Mouse (Mus musculus) heart, adult 18-20 months (tissue): Measurements from ENCODE around the gene Dspp. TPM values are rescaled to one million over a fixed set of nuclear protein-coding genes. Genes with fewer than 3 reads are reported as not detected.

Experiments used
- DNase-seq, 2 experiments: peaks; one replicate each; pipeline ENCODE4 v3.0.0; 2021 to 2022; ENCODE audit warnings: mixed read lengths in 1 of 2
- long read RNA-seq, 2 experiments: library from polyadenylated mRNA; stranded (forward); transcript quantifications; one replicate each; pipeline ENCODE4 v2.0.0; 2021
- total RNA-seq, 2 experiments: library from RNA; stranded (reverse); gene quantifications; 2 replicates each; pipeline ENCODE4 v1.2.3; 2021

The Dspp gene
- total RNA-seq: not detected
- long read RNA-seq, experiment 1: 0 reads
- long read RNA-seq, experiment 2: 0 reads

GRCm38 (mm10) chr5:104170412-104170811, at the start of gene Dspp:
Gene Dspp (plus strand): TSS chr5:104170712.
- no peak for DNase-seq

GRCm38 (mm10) chr5:104124016-104124658, 46.4 kb upstream of the Dspp start:
- no peak for DNase-seq

GRCm38 (mm10) chr5:104126561-104127320, 43.8 kb upstream of the Dspp start:
- peak; percentile 62 to 74 for DNase-seq

- DNase-seq: no peak
These were observed 43.2 kb upstream of the Dspp start for GRCm38 (mm10) chr5:104127351-104127750.

DNA sequence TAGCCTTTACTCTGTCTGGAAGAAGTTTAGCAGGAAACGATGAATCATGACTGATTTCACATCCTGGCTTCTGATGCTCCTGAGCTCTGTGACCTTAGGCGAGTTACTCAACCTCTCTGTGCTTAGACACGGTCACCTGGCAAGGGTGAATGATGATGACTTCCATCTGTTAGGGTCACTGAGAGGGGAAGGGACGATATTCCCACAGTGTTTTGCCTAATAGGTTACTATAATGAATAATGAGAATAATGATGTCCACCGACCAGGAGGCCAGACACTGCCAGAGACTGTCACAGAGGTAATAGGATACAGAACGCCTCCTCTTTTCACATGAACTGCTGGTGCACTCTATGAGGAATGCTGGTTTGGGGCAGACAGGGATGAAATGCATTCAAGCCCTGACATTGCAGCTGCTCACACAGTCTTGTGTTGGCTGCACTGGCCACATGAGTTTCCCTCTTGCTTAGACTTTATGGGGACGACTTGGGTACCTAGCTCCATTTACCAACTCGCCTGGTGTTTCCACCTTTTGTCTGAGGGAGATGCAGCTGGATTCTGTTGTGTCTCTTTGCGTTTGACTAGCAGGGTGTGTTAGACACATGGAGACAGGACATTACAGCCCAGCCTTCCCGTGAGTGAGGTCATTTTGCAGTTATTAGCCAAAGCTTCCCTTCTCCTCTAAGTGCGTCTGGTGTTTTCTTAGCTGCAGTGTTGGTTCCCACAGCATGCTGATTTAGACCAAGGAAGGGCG, 42.1 kb upstream of the Dspp start:
- DNase-seq: peak; percentile 67 to 75

GRCm38 (mm10) chr5:104130891-104131290, 39.6 kb upstream of the Dspp start:
- DNase-seq: no peak

DNA sequence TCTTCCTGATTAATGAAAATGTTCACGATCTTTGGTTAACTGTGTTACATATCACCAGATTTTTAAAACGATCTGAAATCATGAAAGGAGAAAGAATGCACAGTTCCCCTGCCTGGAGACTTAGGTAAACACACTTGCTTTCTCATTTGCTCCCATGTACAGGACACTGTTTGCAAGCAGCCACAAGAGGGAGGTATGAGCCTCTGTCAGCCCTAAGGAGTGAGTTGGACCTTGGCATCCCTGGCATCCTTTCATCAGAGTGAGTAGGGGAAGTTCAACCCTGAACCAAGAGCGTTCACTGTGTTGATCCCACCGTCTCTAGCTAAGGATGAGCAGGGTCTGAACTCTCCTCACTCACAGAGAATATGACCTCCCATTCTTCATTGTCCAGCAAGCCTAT, 39.0 kb upstream of the Dspp start:
- DNase-seq: peak in 1 of 2 experiments; percentile 33

DNA sequence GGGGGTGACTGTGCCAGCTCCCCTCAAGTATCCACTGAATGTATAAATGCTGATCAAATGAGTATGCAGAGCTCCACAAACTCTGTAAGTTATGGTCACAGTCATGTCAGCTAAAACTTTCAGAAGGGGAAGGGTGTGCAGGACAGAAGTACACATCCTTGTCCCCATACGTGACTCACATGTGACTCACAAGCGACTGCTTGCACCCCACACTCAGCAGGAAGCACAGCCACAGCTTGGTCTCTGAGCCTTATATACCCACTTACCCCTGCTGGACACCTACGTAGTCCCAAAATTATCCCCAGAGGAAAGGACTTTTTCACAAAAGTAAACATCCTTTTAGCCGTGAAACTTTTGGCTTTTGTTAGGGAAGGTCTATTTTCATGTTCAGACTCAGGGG, 36.8 kb upstream of the Dspp start:
- DNase-seq: no peak

DNA sequence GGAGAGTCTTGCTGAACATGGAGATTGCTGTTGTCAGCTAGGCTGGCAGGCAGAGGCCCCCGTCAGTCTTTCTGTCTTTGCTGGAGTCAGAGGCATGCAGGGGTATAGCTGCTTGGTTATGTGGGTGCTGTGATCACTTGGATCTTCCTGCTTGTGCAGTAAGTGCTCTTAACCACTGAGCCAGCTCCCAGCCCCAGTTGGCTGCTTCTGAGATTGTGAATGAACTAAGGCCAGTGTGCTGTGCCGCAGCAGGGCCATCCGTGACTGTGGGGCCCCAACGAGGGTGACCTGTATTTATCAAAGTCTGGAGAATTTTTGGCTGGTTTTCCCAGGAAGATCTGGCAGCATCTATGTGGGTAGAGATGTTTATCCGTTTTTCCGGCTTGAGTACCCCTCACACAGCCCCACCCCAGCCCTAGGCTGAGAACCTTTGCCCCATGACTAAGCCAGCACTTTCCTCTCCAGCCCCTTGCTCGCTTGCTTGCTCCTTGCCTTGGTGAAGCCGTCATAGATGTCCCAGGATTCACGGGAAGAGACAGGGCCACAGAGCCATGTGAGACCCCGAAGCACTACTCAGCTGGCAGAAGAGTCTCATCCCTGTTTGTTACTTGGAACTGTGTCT, 32.5 kb upstream of the Dspp start:
- no peak for DNase-seq

DNA sequence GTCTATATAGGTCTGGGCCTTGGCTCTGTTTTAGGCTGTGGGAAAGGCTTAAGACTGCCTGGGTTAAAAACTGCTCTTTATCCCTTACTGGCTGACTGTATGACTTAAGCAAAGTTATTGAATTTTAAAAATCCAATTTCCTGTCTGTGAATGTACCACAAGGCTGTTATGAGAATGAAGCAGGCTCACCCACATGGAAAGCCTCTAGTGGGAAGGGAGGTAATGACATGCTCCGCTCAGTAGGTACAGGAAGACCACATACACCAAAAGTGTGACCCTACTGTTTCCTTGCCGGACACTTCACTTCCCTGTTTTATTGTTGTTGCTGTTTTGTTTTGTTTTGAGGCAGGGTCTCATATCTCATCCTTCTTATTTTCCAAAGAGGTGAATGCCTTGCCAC, 29.4 kb upstream of the Dspp start:
- DNase-seq: no peak

DNA sequence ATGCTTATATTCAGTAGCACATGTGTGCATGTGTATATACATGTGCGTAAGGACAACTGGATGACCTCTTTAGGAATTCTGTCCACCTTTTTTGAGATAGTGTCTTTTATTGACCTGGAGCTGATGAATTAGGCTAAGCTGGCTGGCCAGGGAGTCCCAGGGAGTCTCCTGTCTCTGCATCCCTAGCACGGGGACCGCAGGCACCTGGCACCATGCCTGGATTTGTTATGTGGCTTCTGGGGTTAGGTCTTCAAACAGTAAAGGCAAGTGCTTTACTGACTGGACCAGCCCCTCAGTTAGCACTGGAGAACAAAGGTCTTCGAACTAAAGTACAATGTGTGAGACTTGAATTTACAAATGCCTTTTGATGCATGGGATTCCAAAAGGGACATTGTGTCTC, 26.5 kb upstream of the Dspp start:
- no peak for DNase-seq

- DNase-seq: peak; percentile 13 to 42
These were observed 21.2 kb upstream of the Dspp start for GRCm38 (mm10) chr5:104149349-104149748.

GRCm38 (mm10) chr5:104150196-104150595, 20.3 kb upstream of the Dspp start:
- no peak for DNase-seq

- DNase-seq: peak; percentile 24 to 25
These were observed 12.8 kb upstream of the Dspp start for GRCm38 (mm10) chr5:104157701-104158100.

DNA sequence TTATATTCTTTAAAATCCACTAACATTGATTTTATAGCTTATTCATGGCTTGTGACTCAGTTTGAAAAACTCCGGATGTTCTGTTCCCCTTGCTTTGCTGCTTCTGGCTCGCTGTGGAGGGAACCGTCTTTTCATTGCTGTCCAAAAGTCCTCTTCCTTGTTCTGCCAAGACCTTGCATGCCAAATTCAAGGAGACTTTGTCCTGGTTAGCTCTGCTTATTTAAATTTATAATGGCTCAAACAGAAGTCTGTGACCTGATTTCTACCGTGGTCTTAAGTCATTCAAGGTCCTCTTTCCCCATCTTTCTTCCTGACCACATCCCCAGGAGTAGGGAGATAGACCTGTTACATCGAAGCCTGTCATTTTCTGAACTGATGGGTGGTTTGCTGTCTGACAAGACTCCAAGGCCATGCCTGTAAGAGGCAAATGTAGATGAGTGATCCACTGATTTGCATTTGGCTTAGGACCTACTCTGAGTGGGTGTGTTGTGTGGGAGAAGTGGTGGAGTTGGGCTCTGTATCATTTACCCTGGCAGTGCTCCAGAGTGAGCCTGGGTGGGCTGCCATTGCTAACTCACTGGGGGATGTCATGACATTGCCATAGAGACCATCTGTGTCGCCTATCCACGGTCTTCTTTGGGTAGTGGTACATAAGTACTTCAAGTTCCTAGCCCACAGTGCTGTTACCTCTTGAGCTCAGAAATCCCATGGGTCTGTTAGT, 12.0 kb upstream of the Dspp start:
- peak; percentile 12 to 55 for DNase-seq

DNA sequence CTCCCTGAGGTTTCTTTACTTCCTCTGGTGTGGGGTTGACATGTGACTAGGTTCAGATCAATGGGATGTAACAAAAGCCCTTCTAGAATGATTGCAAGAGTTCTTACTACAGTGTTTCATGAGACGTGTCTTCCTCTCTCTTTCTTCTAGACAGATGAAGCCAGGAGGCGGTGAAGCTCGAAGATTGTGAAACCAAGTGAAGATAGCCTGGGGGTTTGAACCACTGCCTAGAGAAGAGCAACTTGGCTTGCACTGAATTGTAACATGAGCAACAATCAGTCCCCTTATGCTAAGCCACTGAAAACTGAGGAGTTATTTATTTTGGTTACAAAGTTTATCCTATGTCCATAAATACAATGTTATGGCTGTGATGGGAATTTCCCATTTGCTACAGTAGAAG, 9.9 kb upstream of the Dspp start:
- no peak for DNase-seq

- DNase-seq: peak; percentile 77 to 82
These were observed 9.1 kb upstream of the Dspp start for GRCm38 (mm10) chr5:104161390-104161789.

GRCm38 (mm10) chr5:104163536-104163935, 7.0 kb upstream of the Dspp start:
- no peak for DNase-seq

DNA sequence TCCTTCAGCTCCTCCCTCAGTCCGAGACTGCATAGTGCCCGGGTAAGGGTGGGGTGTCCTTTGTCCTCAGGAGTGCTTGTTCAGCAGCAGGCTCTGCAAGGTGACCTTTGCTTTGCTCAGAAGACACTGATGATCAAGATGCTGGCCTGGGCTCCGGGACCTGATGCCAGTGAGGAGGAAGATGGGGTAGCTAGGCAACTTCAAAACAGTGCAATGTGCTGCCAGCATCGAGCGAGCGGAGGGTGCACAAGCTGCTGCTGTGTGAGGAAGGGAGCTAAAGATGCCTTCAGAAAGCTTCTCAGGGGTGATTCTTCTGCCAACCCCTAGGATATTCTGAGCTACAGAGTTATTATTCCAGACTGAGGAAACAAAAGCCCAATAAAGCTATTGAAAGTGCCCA, 2.6 kb downstream of the Dspp start:
- no peak for DNase-seq

GRCm38 (mm10) chr5:104183743-104184142, 13.2 kb downstream of the Dspp start:
- no peak for DNase-seq

DNA sequence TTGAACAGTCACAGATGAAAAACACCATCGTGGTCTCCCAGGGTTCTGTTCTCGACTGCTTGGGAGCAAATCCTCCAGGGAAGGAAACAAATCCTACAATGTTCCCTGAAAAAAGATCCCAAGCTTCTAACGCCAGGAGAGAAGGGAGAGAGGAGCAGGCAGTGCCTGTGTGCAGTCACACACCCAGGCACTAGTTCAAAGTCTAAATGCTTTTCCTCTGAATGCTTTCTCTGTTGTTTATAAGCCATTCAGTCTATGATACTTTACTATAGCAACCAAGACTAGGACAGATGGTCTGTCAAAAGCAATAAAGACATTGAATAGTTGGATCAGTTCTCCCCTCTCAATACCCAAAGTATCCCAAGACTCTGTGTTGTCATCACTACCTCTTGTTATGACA, 16.8 kb downstream of the Dspp start:
- no peak for DNase-seq

DNA sequence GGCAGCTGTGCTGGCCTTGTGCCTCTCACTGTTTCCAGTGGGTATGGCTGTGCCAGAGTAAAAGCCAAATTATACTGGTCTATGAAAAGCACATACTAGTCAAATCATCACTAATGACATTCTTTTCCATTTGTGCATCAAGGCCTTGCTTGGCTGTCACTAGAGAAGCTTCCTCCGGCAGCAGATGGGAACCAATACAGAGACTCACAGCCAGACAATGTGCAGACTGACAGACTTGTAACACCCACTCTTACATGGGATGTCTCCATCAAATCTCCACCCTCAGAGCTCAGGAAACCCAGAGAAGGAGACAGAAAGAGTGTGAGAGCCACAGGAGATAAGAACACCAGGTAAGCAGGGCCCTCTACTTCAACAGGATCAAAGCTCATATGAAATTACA, 24.6 kb downstream of the Dspp start:
- DNase-seq: no peak
